Mouse (Mus musculus): Measurements from ENCODE around the gene Galnt17. TPM values are rescaled to one million over a fixed set of nuclear protein-coding genes. Genes with fewer than 3 reads are reported as not detected.

Galnt17 gene
- polyA plus RNA-seq, 1 experiment from 2014 or later = 1.1 TPM

DNA sequence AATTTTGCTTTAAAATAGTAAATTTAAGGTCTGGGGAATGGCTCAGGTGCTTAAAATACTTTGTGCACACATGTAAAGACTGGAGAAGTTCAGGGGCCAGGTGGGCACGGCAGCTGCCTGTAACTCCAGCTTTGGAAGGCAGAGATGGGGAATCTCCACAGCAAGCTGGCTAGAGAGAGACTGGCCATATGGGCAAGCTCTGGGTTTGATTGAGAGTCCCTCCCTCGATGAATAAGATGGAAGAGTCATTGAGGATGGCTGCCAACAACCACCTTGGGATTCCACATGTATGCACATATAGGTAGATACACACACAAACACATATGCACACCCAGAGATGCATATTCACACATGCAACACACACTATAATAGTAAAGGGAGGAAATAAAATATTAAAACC, 42.0 kb downstream of the Galnt17 start:
- Histone ChIP-seq H3K4me3 (ENCODE audit: low read depth, low read length) (no peak overlapping the region), H3K9me3 (ENCODE audit: control insufficient read depth, low read length) (no peaks in the 10 kb centered on the region), H3K4me1 (replicated peaks; ENCODE audit: control insufficient read depth, insufficient read depth, low read length) (no peaks in the 10 kb centered on the region), H3K27ac (ENCODE audit: low read depth, low read length) (no peak overlapping the region), H3K4me2 (ENCODE audit: low read depth, low read length, severe bottlenecking) (no peak overlapping the region), H3K9ac (ENCODE audit: low read length) (no peak overlapping the region), H3K36me3 (ENCODE audit: control insufficient read depth, insufficient read depth, low read length) (no peaks in the 10 kb centered on the region), H3K27me3 (ENCODE audit: control insufficient read depth, insufficient read depth, low read length) (no peaks in the 10 kb centered on the region)
- ATAC-seq (replicated peaks; ENCODE audit: low FRiP score) (no peak), DNase-seq (ENCODE audit: low spot score) (no peak)
- WGBS = 81% methylated on average over 2 of the region's 2 CpGs

DNA sequence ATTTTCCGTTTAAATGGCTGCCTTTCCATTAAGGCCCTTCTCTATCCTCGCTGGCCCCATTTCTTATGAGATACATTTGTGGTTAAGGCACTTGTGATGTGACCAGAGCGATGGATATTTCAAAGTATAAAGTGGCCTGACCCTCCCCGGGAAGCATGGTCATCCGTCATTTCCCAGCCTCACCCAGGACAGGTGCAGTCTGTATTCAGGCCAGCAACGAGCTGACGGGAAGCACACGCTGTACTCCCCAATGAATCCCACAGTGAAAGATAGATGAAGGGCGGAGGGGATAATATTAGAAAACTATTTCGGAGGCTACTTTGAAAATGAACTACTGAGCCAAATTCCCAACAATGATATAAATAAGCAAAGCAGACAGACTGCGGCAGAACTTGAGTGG, 44.2 kb downstream of the Galnt17 start:
- 92% methylated on average over 11 of the region's 11 CpGs for WGBS
- Histone ChIP-seq H3K9ac (ENCODE audit: low read length) (no peak overlapping the region), H3K9me3 (ENCODE audit: control insufficient read depth, low read length) (no peaks in the 10 kb centered on the region), H3K27ac (ENCODE audit: low read depth, low read length) (no peak overlapping the region), H3K27me3 (ENCODE audit: control insufficient read depth, insufficient read depth, low read length) (no peaks in the 10 kb centered on the region), H3K4me2 (ENCODE audit: low read depth, low read length, severe bottlenecking) (no peak overlapping the region), H3K4me1 (replicated peaks; ENCODE audit: control insufficient read depth, insufficient read depth, low read length) (no peaks in the 10 kb centered on the region), H3K36me3 (ENCODE audit: control insufficient read depth, insufficient read depth, low read length) (no peaks in the 10 kb centered on the region), H3K4me3 (ENCODE audit: low read depth, low read length) (no peak overlapping the region)
- no peak for ATAC-seq (replicated peaks; ENCODE audit: low FRiP score)
- DNase-seq (ENCODE audit: low spot score) = no peak

DNA sequence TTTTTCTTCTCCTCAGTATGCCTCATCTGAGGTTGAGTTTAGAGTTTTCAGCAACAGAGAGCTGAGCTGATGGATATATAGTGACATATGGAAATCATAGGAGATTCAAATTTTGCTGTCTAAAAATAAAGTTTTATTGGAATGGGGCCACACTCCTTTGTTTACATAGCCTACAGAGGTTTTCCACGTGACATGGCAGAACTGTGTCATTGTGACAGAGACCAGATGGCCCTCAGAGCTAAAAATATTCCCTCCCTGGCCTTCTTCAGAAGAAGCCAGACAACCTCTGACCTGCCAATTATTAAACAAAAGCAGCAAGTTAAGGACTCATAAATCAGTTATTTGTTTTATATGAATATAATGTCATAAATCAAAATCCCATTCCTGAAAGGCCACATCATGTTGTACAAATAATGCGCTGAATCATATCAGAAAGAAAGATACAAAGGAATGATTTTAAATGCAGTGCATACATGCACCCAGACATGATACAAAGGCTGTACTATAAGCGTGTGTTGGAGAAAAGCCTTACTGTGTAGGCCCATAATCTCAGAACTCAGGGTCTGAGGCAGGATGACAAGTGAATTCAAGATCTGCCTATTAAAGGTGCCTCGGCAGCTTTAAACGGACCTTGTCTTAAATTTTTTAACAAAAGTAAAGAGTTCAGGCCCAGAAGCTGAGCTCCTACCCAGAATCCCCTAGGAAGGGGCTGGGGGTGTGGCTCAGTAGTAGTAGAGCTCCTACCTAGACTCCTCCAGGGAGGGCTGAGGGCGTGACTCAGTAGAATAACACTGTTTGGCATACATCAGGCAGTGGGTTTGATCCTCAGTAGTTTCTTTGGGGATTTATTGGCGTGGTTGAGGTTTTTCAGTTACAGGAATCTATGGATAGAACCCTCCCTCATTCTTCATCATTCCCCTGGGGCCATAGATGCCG, 57.3 kb downstream of the Galnt17 start:
- H3K4me3 ChIP-seq (ENCODE audit: low read depth, low read length) = no peak overlapping the region
- H3K4me2 ChIP-seq (ENCODE audit: low read depth, low read length, severe bottlenecking) = no peak overlapping the region
- H3K36me3 ChIP-seq (ENCODE audit: control insufficient read depth, insufficient read depth, low read length) = no peaks in the 10 kb centered on the region
- 90% methylated on average over 8 of the region's 8 CpGs for WGBS
- no peak overlapping the region for H3K27ac ChIP-seq (ENCODE audit: low read depth, low read length)
- H3K4me1 ChIP-seq (replicated peaks; ENCODE audit: control insufficient read depth, insufficient read depth, low read length) = no peaks in the 10 kb centered on the region
- H3K27me3 ChIP-seq (ENCODE audit: control insufficient read depth, insufficient read depth, low read length) = no peaks in the 10 kb centered on the region
- ATAC-seq (replicated peaks; ENCODE audit: low FRiP score) (no peak), DNase-seq (ENCODE audit: low spot score) (no peak)
- H3K9me3 ChIP-seq (ENCODE audit: control insufficient read depth, low read length) = no peaks in the 10 kb centered on the region
- H3K9ac ChIP-seq (ENCODE audit: low read length) = no peak overlapping the region

DNA sequence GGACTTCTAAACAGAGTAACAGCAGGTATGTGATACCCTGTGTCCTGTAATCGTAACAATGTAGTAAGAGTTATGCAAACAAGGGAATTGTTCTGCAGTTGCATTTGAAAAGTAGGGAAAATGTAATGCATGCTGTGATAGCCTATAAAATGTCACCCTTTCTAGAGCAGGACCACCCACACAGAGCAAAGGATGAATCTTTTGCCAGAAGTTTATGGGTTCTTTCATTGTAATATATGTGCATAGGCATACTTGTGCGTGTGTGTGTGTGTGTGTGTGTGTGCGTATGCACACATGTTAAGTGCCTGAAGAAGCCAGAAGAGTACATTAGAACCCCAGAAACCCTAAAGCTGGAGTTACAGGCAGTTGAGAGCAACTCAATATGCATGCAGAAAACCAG, 59.9 kb downstream of the Galnt17 start:
- no peak overlapping the region for H3K9ac ChIP-seq (ENCODE audit: low read length)
- H3K4me2 ChIP-seq (ENCODE audit: low read depth, low read length, severe bottlenecking) = no peak overlapping the region
- H3K27ac ChIP-seq (ENCODE audit: low read depth, low read length) = no peak overlapping the region
- no peaks in the 10 kb centered on the region for H3K4me1 ChIP-seq (replicated peaks; ENCODE audit: control insufficient read depth, insufficient read depth, low read length)
- no peaks in the 10 kb centered on the region for H3K36me3 ChIP-seq (ENCODE audit: control insufficient read depth, insufficient read depth, low read length)
- H3K9me3 ChIP-seq (ENCODE audit: control insufficient read depth, low read length) = no peaks in the 10 kb centered on the region
- no peak overlapping the region for H3K4me3 ChIP-seq (ENCODE audit: low read depth, low read length)
- DNase-seq (ENCODE audit: low spot score) (no peak), ATAC-seq (replicated peaks; ENCODE audit: low FRiP score) (no peak)
- no peaks in the 10 kb centered on the region for H3K27me3 ChIP-seq (ENCODE audit: control insufficient read depth, insufficient read depth, low read length)
- 91% methylated on average over 3 of the region's 3 CpGs for WGBS

DNA sequence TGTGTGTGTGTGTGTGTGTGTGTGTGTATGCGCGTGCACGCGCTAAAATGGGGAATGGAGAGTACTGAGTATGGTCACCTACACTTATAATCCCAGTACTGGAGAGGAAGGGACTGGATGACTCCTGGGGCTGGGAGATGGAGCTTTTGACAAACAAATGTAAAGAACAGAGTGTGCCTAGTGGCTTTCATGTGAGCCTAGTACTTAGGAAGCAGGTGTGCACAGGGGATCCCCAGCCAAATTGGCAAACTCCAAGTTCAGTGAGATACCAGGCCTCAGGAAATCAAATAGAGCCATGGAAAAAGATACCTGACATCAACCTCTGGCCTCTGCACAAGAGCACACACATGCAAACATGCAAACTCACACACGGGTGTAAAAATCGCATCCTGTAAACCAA, 61.7 kb downstream of the Galnt17 start:
- no peak overlapping the region for H3K4me2 ChIP-seq (ENCODE audit: low read depth, low read length, severe bottlenecking)
- 95% methylated on average over 6 of the region's 6 CpGs for WGBS
- no peaks in the 10 kb centered on the region for H3K4me1 ChIP-seq (replicated peaks; ENCODE audit: control insufficient read depth, insufficient read depth, low read length)
- no peak overlapping the region for H3K9ac ChIP-seq (ENCODE audit: low read length)
- H3K4me3 ChIP-seq (ENCODE audit: low read depth, low read length) = no peak overlapping the region
- no peaks in the 10 kb centered on the region for H3K9me3 ChIP-seq (ENCODE audit: control insufficient read depth, low read length)
- no peaks in the 10 kb centered on the region for H3K27me3 ChIP-seq (ENCODE audit: control insufficient read depth, insufficient read depth, low read length)
- ATAC-seq (replicated peaks; ENCODE audit: low FRiP score) = no peak
- H3K27ac ChIP-seq (ENCODE audit: low read depth, low read length) = no peak overlapping the region
- DNase-seq (ENCODE audit: low spot score) = no peak
- no peaks in the 10 kb centered on the region for H3K36me3 ChIP-seq (ENCODE audit: control insufficient read depth, insufficient read depth, low read length)

DNA sequence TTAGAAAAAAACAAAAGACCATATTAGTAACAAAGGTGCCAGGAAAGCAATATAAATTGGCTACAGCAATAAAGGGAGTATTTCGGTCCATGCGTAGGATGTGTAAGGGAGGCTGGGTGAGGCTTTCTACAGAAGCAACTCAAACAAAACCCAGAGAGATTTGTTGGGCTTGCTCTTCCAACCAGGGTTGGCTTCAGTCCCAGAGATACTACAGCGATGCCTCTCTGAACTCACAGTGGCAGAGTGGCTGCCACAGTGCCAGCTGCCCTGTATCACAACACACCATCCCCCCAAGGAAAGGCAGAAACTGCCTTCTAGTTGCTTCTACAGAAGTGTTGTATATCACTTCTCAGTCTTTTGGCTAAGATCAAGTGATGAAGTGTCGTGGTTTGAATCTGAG, 66.6 kb downstream of the Galnt17 start:
- WGBS = 89% methylated on average over 4 of the region's 4 CpGs
- H3K4me3 ChIP-seq (ENCODE audit: low read depth, low read length) = no peak overlapping the region
- H3K27ac ChIP-seq (ENCODE audit: low read depth, low read length) = no peak overlapping the region
- no peaks in the 10 kb centered on the region for H3K27me3 ChIP-seq (ENCODE audit: control insufficient read depth, insufficient read depth, low read length)
- H3K9ac ChIP-seq (ENCODE audit: low read length) = no peak overlapping the region
- H3K36me3 ChIP-seq (ENCODE audit: control insufficient read depth, insufficient read depth, low read length) = no peaks in the 10 kb centered on the region
- H3K9me3 ChIP-seq (ENCODE audit: control insufficient read depth, low read length) = no peaks in the 10 kb centered on the region
- DNase-seq (ENCODE audit: low spot score) = no peak
- no peaks in the 10 kb centered on the region for H3K4me1 ChIP-seq (replicated peaks; ENCODE audit: control insufficient read depth, insufficient read depth, low read length)
- no peak overlapping the region for H3K4me2 ChIP-seq (ENCODE audit: low read depth, low read length, severe bottlenecking)
- ATAC-seq (replicated peaks; ENCODE audit: low FRiP score) = no peak

DNA sequence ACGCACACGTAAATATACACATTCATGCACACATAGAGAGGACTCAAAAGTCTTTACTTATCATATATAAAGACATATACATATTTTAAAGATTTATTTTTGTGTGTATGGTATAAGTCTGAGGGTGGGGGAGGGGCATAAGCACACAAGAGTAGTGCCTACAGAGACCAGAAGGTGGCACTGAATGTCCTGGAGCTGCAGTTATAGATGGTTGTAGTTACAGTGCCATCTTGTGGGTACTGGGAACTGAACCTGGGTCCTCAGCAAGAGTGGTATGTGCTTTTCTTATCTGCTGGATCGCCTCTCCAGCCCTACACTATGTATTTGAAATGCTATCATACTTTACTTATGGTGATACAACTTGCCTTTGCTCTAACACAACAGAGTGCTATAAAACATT, 68.5 kb downstream of the Galnt17 start:
- no peak for ATAC-seq (replicated peaks; ENCODE audit: low FRiP score)
- Histone ChIP-seq H3K27me3 (ENCODE audit: control insufficient read depth, insufficient read depth, low read length) (no peaks in the 10 kb centered on the region), H3K27ac (ENCODE audit: low read depth, low read length) (no peak overlapping the region), H3K9ac (ENCODE audit: low read length) (no peak overlapping the region), H3K36me3 (ENCODE audit: control insufficient read depth, insufficient read depth, low read length) (no peaks in the 10 kb centered on the region), H3K4me1 (replicated peaks; ENCODE audit: control insufficient read depth, insufficient read depth, low read length) (no peaks in the 10 kb centered on the region), H3K4me2 (ENCODE audit: low read depth, low read length, severe bottlenecking) (no peak overlapping the region), H3K9me3 (ENCODE audit: control insufficient read depth, low read length) (no peaks in the 10 kb centered on the region), H3K4me3 (ENCODE audit: low read depth, low read length) (no peak overlapping the region)
- DNase-seq (ENCODE audit: low spot score) = no peak
- 99% methylated on average over 3 of the region's 3 CpGs for WGBS

DNA sequence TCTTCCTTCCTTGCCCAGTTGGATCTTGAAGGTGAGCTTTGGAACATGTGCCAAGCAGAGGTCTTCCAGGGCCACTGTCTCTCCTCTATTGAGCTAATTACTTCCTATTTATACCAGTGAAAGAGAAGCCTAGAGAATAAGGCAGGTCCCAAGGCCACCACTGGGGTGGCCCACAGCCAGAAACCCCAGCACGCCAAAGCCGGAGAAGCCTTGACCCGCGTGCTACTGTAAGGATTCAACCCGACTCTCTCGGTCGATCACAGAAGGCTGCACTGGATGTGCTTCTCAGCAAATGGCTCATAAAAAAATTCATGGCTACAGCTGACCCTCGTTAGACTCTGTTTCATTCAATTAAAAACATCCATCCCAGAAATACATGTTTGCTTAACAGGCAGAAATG, 71.4 kb downstream of the Galnt17 start:
- WGBS = 92% methylated on average over 8 of the region's 8 CpGs
- Histone ChIP-seq H3K4me2 (ENCODE audit: low read depth, low read length, severe bottlenecking) (no peak overlapping the region), H3K4me1 (replicated peaks; ENCODE audit: control insufficient read depth, insufficient read depth, low read length) (no peaks in the 10 kb centered on the region), H3K27me3 (ENCODE audit: control insufficient read depth, insufficient read depth, low read length) (no peaks in the 10 kb centered on the region), H3K36me3 (ENCODE audit: control insufficient read depth, insufficient read depth, low read length) (no peaks in the 10 kb centered on the region), H3K27ac (ENCODE audit: low read depth, low read length) (no peak overlapping the region), H3K9ac (ENCODE audit: low read length) (no peak overlapping the region), H3K9me3 (ENCODE audit: control insufficient read depth, low read length) (no peaks in the 10 kb centered on the region), H3K4me3 (ENCODE audit: low read depth, low read length) (no peak overlapping the region)
- DNase-seq (ENCODE audit: low spot score) (no peak), ATAC-seq (replicated peaks; ENCODE audit: low FRiP score) (no peak)

DNA sequence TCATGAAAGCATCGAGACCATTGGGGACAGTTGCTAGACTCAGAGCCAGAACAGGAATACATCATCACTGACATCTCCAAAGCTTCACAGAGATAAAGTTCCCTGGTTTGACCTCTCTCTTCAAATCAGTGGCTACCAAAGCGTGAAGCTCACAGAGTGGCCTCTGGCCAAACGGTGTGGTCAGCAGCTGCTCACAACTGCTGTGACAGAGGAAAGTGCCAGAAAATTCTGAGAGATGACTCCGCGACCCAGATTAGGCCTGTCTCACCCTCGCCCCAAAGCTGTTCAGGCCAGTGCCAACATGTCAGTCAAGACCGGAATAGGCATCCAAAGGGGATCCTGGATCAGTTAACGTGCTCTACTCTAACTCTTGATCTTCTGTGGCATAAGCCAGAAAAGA, 74.5 kb downstream of the Galnt17 start:
- no peaks in the 10 kb centered on the region for H3K36me3 ChIP-seq (ENCODE audit: control insufficient read depth, insufficient read depth, low read length)
- H3K4me2 ChIP-seq (ENCODE audit: low read depth, low read length, severe bottlenecking) = no peak overlapping the region
- no peaks in the 10 kb centered on the region for H3K4me1 ChIP-seq (replicated peaks; ENCODE audit: control insufficient read depth, insufficient read depth, low read length)
- WGBS = 87% methylated on average over 8 of the region's 8 CpGs
- H3K9ac ChIP-seq (ENCODE audit: low read length) = no peak overlapping the region
- DNase-seq (ENCODE audit: low spot score) (no peak), ATAC-seq (replicated peaks; ENCODE audit: low FRiP score) (no peak)
- H3K27me3 ChIP-seq (ENCODE audit: control insufficient read depth, insufficient read depth, low read length) = no peaks in the 10 kb centered on the region
- H3K4me3 ChIP-seq (ENCODE audit: low read depth, low read length) = no peak overlapping the region
- no peaks in the 10 kb centered on the region for H3K9me3 ChIP-seq (ENCODE audit: control insufficient read depth, low read length)
- no peak overlapping the region for H3K27ac ChIP-seq (ENCODE audit: low read depth, low read length)

All from forebrain, embryonic 11.5 days (tissue).